Mouse (Mus musculus): ENCODE results near the gene Aida.
A peak's percentile ranks its signal among the peaks of the same experiment; 100 is the strongest.
"Not testable (repeated sequence)": the region's sequence is repeated elsewhere in the genome, so short reads cannot be mapped to it uniquely, and the experiment has no call there.

Gene Aida

GRCm38 (mm10) chr1:183322496-183322895, 26.1 kb downstream of the Aida start:
- not testable (repeated sequence) for DNase-seq

- no peak for DNase-seq
Observed at GRCm38 (mm10) chr1:183323923-183324322, 27.5 kb downstream of the Aida start.

- no peak for DNase-seq
Observed at GRCm38 (mm10) chr1:183324433-183324832, 28.0 kb downstream of the Aida start.

- DNase-seq = no peak
Observed at GRCm38 (mm10) chr1:183327171-183327570, 30.8 kb downstream of the Aida start.

GRCm38 (mm10) chr1:183342902-183343301, 46.5 kb downstream of the Aida start:
- not testable (repeated sequence) for DNase-seq

- DNase-seq = peak; percentile 92 to 93
Observed at GRCm38 (mm10) chr1:183344886-183345816, 48.8 kb downstream of the Aida start.

- no peak for DNase-seq
Observed at GRCm38 (mm10) chr1:183345817-183346195, 49.4 kb downstream of the Aida start.

- DNase-seq = peak; percentile 32 to 59
Observed at GRCm38 (mm10) chr1:183349840-183350239, 53.5 kb downstream of the Aida start.

- no peak for DNase-seq
Observed at GRCm38 (mm10) chr1:183358901-183359300, 62.5 kb downstream of the Aida start.

- no peak for DNase-seq
Observed at GRCm38 (mm10) chr1:183362301-183362700, 65.9 kb downstream of the Aida start.

- no peak for DNase-seq
Observed at GRCm38 (mm10) chr1:183362729-183363576, 66.6 kb downstream of the Aida start.

GRCm38 (mm10) chr1:183363577-183363867, 67.1 kb downstream of the Aida start:
- DNase-seq = no peak

- DNase-seq = no peak
Observed at GRCm38 (mm10) chr1:183366361-183366760, 70.0 kb downstream of the Aida start.

GRCm38 (mm10) chr1:183368601-183369400, 72.4 kb downstream of the Aida start:
- DNase-seq = peak in 1 of 2 experiments; percentile 52

GRCm38 (mm10) chr1:183369427-183370014, 73.1 kb downstream of the Aida start, which contains the start of gene Mia3:
Mia3 (minus strand) TSS chr1:183369553.
- DNase-seq = peak; percentile 95 to 96

- DNase-seq = no peak
Observed at GRCm38 (mm10) chr1:183374728-183375127, 78.3 kb downstream of the Aida start.
